Mouse (Mus musculus): ENCODE measurements around the gene Pias3. TPM values are rescaled to one million over a fixed set of nuclear protein-coding genes. Genes with fewer than 3 reads are reported as not detected.

Gene Pias3
- polyA plus RNA-seq, 1 experiment from 2014 or later = 43.4 TPM

- peaks cover 9% of the 10 kb centered on the region; the same call in 1 of the 2 replicates for H3K36me3 ChIP-seq (ENCODE audit: control insufficient read depth, insufficient read depth, low read length)
- H3K27me3 ChIP-seq (replicated peaks; ENCODE audit: control insufficient read depth, insufficient read depth, low read length) = no peaks in the 10 kb centered on the region
- WGBS = under 1% methylated on average over 82 of the region's 85 CpGs
- ATAC-seq = peak; percentile 93
- H3K4me1 ChIP-seq (ENCODE audit: control insufficient read depth, insufficient read depth, low read depth, low read length) = peaks cover 12% of the 10 kb centered on the region
- H3K4me3 ChIP-seq (ENCODE audit: low read length) = peak overlapping the region; percentile 56
- no peaks in the 10 kb centered on the region for H3K9me3 ChIP-seq (ENCODE audit: control insufficient read depth, low read length)
- peak overlapping the region; percentile 90 for H3K9ac ChIP-seq (ENCODE audit: low read depth, low read length)
- peak overlapping the region; percentile 68 for H3K4me2 ChIP-seq (ENCODE audit: low read length)
- peak overlapping the region; percentile 90 for H3K27ac ChIP-seq (ENCODE audit: low read depth, low read length)
Measured at GRCm38 (mm10) chr3:96696766-96697732, 865 bp downstream of the Pias3 start.

GRCm38 (mm10) chr3:96698993-96699690 lies 3.0 kb downstream of the Pias3 start:
- Histone ChIP-seq H3K4me1 (ENCODE audit: control insufficient read depth, insufficient read depth, low read depth, low read length) (peaks cover 12% of the 10 kb centered on the region), H3K9me3 (ENCODE audit: control insufficient read depth, low read length) (no peaks in the 10 kb centered on the region), H3K36me3 (ENCODE audit: control insufficient read depth, insufficient read depth, low read length) (peaks cover 15% of the 10 kb centered on the region; the same call in 1 of the 2 replicates), H3K27me3 (replicated peaks; ENCODE audit: control insufficient read depth, insufficient read depth, low read length) (no peaks in the 10 kb centered on the region), H3K4me2 (ENCODE audit: low read length) (no peak overlapping the region), H3K27ac (ENCODE audit: low read depth, low read length) (no peak overlapping the region), H3K4me3 (ENCODE audit: low read length) (no peak overlapping the region), H3K9ac (ENCODE audit: low read depth, low read length) (no peak overlapping the region)
- WGBS = 55% methylated on average over 16 of the region's 19 CpGs
- ATAC-seq = no peak

- no peak overlapping the region for H3K27ac ChIP-seq (ENCODE audit: low read depth, low read length)
- no peak overlapping the region for H3K9ac ChIP-seq (ENCODE audit: low read depth, low read length)
- H3K4me1 ChIP-seq (ENCODE audit: control insufficient read depth, insufficient read depth, low read depth, low read length) = peaks cover 12% of the 10 kb centered on the region
- ATAC-seq = no peak
- WGBS = 57% methylated on average over 7 of the region's 7 CpGs
- H3K4me3 ChIP-seq (ENCODE audit: low read length) = no peak overlapping the region
- H3K9me3 ChIP-seq (ENCODE audit: control insufficient read depth, low read length) = no peaks in the 10 kb centered on the region
- no peak overlapping the region for H3K4me2 ChIP-seq (ENCODE audit: low read length)
- peaks cover 15% of the 10 kb centered on the region; the same call in 1 of the 2 replicates for H3K36me3 ChIP-seq (ENCODE audit: control insufficient read depth, insufficient read depth, low read length)
- H3K27me3 ChIP-seq (replicated peaks; ENCODE audit: control insufficient read depth, insufficient read depth, low read length) = no peaks in the 10 kb centered on the region
Measured at GRCm38 (mm10) chr3:96700376-96700775, 4.2 kb downstream of the Pias3 start.

GRCm38 (mm10) chr3:96701003-96701402 lies 4.8 kb downstream of the Pias3 start:
- Histone ChIP-seq H3K4me3 (ENCODE audit: low read length) (no peak overlapping the region), H3K36me3 (ENCODE audit: control insufficient read depth, insufficient read depth, low read length) (peaks cover 15% of the 10 kb centered on the region; the same call in 1 of the 2 replicates), H3K4me2 (ENCODE audit: low read length) (no peak overlapping the region), H3K27me3 (replicated peaks; ENCODE audit: control insufficient read depth, insufficient read depth, low read length) (no peaks in the 10 kb centered on the region), H3K9me3 (ENCODE audit: control insufficient read depth, low read length) (no peaks in the 10 kb centered on the region), H3K4me1 (ENCODE audit: control insufficient read depth, insufficient read depth, low read depth, low read length) (peaks cover 10% of the 10 kb centered on the region), H3K9ac (ENCODE audit: low read depth, low read length) (no peak overlapping the region), H3K27ac (ENCODE audit: low read depth, low read length) (no peak overlapping the region)
- no peak for ATAC-seq
- WGBS = 89% methylated on average over 4 of the region's 4 CpGs

- H3K4me2 ChIP-seq (ENCODE audit: low read length) = no peak overlapping the region
- peaks cover 13% of the 10 kb centered on the region; the same call in 1 of the 2 replicates for H3K36me3 ChIP-seq (ENCODE audit: control insufficient read depth, insufficient read depth, low read length)
- no peak overlapping the region for H3K4me3 ChIP-seq (ENCODE audit: low read length)
- H3K9me3 ChIP-seq (ENCODE audit: control insufficient read depth, low read length) = no peaks in the 10 kb centered on the region
- no peak for ATAC-seq
- WGBS = 65% methylated on average over 11 of the region's 11 CpGs
- no peak overlapping the region for H3K27ac ChIP-seq (ENCODE audit: low read depth, low read length)
- no peak overlapping the region for H3K9ac ChIP-seq (ENCODE audit: low read depth, low read length)
- H3K4me1 ChIP-seq (ENCODE audit: control insufficient read depth, insufficient read depth, low read depth, low read length) = no peaks in the 10 kb centered on the region
- H3K27me3 ChIP-seq (replicated peaks; ENCODE audit: control insufficient read depth, insufficient read depth, low read length) = no peaks in the 10 kb centered on the region
Measured at GRCm38 (mm10) chr3:96704778-96705177, 8.6 kb downstream of the Pias3 start.

- Histone ChIP-seq H3K9me3 (ENCODE audit: control insufficient read depth, low read length) (no peaks in the 10 kb centered on the region), H3K27ac (ENCODE audit: low read depth, low read length) (no peak overlapping the region), H3K36me3 (ENCODE audit: control insufficient read depth, insufficient read depth, low read length) (peaks cover 12% of the 10 kb centered on the region; the same call in 1 of the 2 replicates), H3K4me3 (ENCODE audit: low read length) (no peak overlapping the region), H3K4me2 (ENCODE audit: low read length) (no peak overlapping the region), H3K9ac (ENCODE audit: low read depth, low read length) (no peak overlapping the region), H3K27me3 (replicated peaks; ENCODE audit: control insufficient read depth, insufficient read depth, low read length) (no peaks in the 10 kb centered on the region), H3K4me1 (ENCODE audit: control insufficient read depth, insufficient read depth, low read depth, low read length) (no peaks in the 10 kb centered on the region)
- ATAC-seq = no peak
- 91% methylated on average over 11 of the region's 11 CpGs for WGBS
Measured at GRCm38 (mm10) chr3:96706217-96706616, 10.0 kb downstream of the Pias3 start.

GRCm38 (mm10) chr3:96706984-96707383 lies 10.8 kb downstream of the Pias3 start:
- ATAC-seq = no peak
- Histone ChIP-seq H3K4me2 (ENCODE audit: low read length) (no peak overlapping the region), H3K9ac (ENCODE audit: low read depth, low read length) (no peak overlapping the region), H3K4me3 (ENCODE audit: low read length) (no peak overlapping the region), H3K36me3 (ENCODE audit: control insufficient read depth, insufficient read depth, low read length) (peaks cover 6% of the 10 kb centered on the region; the same call in 1 of the 2 replicates), H3K27me3 (replicated peaks; ENCODE audit: control insufficient read depth, insufficient read depth, low read length) (no peaks in the 10 kb centered on the region), H3K4me1 (ENCODE audit: control insufficient read depth, insufficient read depth, low read depth, low read length) (no peaks in the 10 kb centered on the region), H3K27ac (ENCODE audit: low read depth, low read length) (no peak overlapping the region), H3K9me3 (ENCODE audit: control insufficient read depth, low read length) (no peaks in the 10 kb centered on the region)
- WGBS = 78% methylated on average over 7 of the region's 7 CpGs

- Histone ChIP-seq H3K4me3 (ENCODE audit: low read length) (peak within 1 kb of the TSS; percentile 54), H3K36me3 (ENCODE audit: control insufficient read depth, insufficient read depth, low read length) (peaks cover 4% of the 10 kb centered on the region; the same call in 1 of the 2 replicates), H3K27me3 (replicated peaks; ENCODE audit: control insufficient read depth, insufficient read depth, low read length) (no peaks in the 10 kb centered on the region), H3K4me2 (ENCODE audit: low read length) (peak within 1 kb of the TSS; percentile 89), H3K27ac (ENCODE audit: low read depth, low read length) (no peak within 1 kb of the TSS), H3K9ac (ENCODE audit: low read depth, low read length) (peak within 1 kb of the TSS; percentile 79), H3K9me3 (ENCODE audit: control insufficient read depth, low read length) (no peaks in the 10 kb centered on the region), H3K4me1 (ENCODE audit: control insufficient read depth, insufficient read depth, low read depth, low read length) (no peaks in the 10 kb centered on the region)
- WGBS = 5% methylated on average over 42 of the region's 42 CpGs
- peak; percentile 88 for ATAC-seq
Measured at GRCm38 (mm10) chr3:96707903-96708683, 11.9 kb downstream of the Pias3 start, which contains the start of gene Nudt17. Gene Nudt17 (minus strand): TSS chr3:96708562.
